Mouse (Mus musculus) natural killer cell, adult 2 months (primary cell): ENCODE data around the gene Mlc1.

Experiments
- DNase-seq, 2 experiments: peaks; one replicate each; pipeline ENCODE4 v3.0.0; 2022; ENCODE audit warnings: low spot score in 2 of 2

Mlc1 gene

DNA sequence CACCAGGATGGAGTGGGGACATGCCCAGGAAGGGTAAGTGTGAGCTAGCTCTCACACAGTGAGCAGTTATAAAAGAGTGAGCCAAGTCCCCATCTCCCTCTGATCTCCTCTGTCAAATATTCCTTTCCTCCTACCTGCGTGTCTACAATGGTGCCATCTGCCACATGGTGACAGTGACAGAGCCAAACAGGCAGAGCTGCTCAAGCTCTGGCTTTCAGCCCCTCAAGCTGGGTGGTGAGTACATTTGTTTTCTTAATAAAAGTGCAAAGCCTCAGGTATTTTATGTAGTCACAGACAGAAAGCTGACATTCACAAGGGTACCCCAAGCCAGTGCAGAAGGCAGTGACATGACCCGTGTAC is 41.5 kb downstream of the Mlc1 start:
- no peak for DNase-seq

DNA sequence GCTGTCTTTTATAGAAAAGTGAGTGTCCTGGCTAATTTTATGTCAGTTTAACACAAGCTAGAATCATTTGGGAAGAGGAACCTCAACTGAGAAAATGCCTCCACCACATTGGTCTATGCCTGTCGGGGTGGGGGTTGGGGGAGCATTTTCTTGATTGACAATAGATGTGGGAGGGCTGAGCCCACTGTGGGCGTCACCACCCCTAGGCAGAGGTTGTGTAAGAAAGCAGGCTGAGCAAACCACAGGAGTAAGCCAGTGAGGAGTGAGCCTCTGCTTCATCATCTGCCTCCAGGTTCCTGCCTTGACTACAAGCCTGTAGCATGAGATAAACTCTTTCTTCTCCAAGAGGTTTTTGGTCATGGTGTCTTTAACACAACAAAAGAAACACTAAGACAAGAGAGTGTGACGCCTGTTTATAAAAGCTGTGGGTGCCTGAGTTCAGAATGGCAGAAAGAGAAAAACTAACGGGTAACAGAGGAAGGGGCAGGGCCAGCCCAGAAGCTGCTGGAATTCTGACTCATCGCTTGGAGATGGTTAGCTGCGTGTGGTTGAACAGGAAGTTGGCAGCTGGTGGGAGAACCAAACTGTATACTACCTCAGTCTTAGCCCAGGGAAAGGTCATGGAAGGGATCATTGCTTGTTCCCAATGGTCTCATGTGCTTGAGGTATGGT is 42.1 kb downstream of the Mlc1 start:
- DNase-seq = no peak

DNA sequence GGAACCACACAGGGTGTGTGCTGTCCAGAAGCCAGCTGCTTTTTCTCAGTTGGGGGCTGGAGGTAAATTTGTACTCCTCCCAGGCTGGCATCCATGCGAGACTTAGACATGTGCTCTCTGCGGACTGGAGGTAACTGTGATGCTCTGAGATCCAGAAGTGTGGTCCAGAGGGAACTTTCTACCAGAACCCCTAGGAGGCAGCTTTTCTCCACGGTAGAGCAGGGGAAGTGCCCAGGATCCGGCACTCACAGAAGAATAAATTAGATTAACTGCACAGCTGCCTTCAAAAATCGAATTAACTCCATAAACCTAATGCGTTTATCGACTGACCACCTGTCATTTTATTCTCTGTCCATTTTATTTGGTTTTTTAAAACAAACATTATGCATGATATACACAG is 44.7 kb downstream of the Mlc1 start:
- no peak for DNase-seq

DNA sequence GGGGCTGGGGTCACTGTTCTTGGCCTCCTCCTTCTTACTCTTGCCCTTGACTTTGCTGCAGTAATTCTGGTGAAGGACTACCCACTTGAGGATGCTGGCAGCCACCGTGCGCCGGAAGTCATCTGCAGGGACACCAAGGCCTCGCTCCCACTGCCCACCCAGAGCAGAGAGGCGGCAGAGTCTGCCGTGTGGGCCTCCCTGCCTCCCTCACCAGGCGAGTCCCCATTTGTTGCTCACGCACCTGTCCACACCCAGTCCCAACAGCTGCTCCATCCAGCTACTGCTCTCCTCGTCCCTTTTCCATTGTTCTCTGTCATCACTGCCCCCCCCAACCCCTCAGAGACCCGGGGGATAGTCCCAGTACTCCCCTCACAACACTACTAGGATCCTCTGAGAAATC is 46.1 kb downstream of the Mlc1 start:
- DNase-seq = no peak

DNA sequence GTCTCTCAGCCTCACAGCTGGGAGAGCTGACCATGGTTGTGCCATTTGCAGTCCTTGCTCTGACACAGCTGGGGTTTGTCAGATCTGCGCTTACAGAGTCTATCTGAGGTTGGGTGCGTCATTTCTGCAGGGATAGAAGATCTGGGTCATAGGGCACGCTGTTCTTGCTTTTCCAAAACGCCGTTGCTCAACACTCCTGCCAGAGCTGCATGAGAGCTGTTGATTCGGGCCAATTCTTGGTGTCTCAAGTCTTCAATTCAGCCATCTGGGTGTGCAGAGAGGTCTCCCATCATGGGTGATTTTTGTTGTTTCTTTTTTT is 56.9 kb downstream of the Mlc1 start:
- DNase-seq = no peak

DNA sequence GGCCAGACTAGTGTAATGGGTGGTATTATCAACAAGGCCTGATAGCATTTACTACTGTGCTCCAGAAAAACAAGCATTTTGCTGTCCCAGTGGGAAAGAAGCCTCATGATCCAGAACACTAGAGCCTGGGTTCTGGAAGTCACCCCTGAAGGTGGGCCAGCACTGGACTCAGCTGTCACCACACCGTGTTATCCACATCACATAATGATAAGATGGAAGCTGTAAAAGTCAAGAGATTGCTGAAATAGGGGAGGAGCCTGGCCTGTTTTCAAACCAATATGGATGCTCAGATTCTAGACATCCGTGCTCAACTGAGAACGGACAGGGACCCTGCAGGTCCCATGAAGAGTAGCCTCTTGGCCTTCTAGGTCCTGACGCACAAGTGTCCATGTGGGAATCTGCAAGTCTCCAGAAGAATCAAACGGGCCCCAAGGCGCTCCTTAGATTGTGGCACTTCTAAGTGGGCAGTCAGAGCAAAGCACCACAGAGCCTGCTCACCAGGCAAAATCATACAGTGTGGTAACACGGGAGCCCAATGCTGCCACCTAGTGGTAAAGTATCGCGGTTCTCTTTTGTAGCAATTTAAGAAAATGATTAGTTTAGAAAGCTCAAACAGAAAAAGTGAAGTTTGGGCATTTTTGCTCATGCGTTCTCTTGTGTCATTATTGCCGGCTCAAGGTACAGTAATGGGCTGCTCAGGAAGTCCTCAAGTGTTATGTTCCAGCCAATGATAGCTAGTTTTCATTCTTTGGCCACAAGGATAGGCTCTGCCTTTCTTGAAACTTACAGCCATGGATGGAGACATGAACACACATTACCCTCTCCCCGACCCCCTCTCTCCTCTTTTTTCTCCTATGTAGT is 57.4 kb downstream of the Mlc1 start:
- DNase-seq = peak; percentile 59 to 71

DNA sequence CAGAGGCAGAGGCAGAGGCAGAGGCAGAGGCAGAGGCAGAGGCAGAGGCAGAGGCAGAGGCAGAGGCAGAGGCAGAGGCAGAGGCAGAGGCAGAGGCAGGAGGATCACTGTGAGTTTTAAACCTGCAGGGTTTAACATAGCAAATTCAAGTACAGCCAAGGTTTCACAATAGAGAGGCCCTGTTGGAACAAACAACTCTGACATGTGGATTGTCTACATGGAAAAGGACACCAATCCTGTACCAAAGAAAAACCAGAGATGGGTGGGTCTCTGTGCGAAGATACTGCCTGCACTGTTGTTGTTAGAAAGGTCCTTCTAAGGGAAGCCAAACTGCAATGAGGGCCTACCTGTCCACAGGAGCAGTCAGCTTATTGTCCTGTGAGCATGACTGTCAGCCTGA is 58.7 kb downstream of the Mlc1 start:
- DNase-seq = no peak

DNA sequence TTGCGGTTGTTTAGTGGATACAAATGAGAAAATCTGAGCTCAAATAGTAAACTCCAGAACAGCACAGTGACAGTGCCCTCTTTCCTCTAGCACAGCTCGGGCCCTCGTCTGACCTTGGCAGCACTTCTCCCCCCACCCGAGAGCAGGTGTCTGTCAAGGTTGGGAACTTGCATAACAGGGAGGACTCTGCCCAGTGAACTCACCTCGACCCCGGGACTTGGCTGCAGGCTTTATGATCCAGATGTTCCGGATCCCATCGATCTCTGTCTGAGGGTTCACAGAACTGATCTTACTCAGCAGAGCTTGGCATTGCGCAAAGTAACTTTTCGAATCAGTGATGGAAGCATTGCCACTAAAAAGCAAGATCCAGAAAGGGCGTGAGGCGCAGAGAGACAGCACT is 59.5 kb downstream of the Mlc1 start:
- no peak for DNase-seq

DNA sequence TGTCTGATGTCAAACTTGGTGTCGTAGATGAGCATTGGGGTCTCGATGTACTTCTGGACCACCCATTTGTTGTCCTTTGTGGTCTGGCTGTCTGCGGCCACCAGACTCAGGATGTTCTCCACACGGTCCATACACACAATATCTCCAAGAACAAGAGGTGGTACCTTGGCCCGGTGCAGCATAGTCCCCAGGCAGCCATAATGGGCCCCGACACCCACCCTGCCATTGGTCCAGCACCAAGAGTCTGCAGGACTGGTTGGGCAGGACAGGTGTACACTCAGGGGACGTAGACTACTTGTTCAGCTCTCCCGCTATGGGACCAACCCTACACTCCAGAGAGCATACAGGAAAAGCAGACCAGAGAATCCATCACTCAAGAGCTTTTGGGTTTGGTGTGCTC is 61.7 kb downstream of the Mlc1 start:
- no peak for DNase-seq

DNA sequence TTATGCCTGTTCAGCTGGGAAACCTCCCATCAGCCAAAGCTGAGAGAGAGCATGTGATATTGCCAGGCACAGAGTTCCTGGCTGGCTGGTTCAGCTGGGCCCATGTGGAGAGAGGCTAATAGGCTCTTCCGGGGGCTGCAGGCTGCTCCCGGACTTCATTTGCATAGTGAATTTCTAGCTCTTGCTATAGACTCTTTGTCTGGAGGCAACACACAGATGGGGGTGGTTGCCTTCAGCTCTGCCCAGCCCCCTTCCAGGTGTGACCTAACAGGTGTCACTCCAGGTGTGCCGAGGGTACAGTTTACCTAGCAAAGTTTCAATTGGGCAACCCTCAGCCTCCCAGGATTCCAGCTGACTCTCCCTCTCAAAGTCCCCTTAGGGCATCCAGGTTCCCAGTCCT is 62.4 kb downstream of the Mlc1 start:
- DNase-seq = no peak

DNA sequence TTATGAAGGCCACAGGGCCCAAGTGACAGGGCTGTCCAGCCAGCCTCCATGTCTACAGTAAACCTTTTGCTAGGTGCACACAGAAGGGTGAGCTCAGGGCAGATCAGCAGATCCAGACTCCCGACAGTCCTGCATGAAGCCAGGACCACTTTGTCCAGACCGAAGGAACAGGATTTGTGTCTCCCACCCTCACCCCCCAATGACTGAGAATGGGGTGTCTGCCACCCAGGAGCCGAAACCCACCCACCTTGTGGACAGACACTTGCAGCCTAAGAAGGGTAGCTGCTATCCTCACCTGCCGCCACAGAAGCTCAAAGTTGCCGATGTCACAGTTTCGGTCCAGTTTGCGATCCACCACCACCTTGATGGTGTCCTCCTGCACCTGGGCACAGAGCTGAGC is 63.8 kb downstream of the Mlc1 start:
- DNase-seq = no peak

DNA sequence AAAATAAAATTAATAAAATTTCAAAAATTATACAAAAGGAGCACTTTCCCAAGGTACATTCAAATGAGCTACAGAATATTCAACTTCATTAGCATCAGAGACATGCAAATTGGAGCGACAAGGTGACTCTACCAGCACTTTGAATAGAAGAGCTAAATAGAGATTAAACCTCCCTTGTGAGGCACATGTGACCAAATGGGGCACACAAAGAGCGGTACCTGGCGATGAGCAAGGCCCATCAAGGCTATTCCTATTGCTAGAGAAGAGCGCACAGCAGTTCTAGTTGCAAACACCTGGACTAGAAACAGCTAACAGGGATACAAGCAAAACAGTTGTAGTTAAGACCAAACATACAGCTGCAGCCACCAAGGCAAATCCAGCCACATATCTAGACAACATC is 72.5 kb downstream of the Mlc1 start:
- no peak for DNase-seq
